Mouse (Mus musculus) neural tube, embryonic 14.5 days (tissue): ENCODE data around the gene 4921539E11Rik. TPM values are rescaled to one million over a fixed set of nuclear protein-coding genes. Genes with fewer than 3 reads are reported as not detected.

Experiments used
- ATAC-seq: fragments of 200-750 bp; cut with Nextera tagmentation; 2 replicates; pipeline ENCODE4 v1.8.0; 2017; ENCODE audit warnings: low read depth, mild to moderate bottlenecking, moderate TSS enrichment, moderate library complexity
- H3K27ac ChIP-seq: fragments of 300-500 bp; sonication (generic); 2 replicates; pipeline ENCODE4 v1.5.1; 2014; ENCODE audit warnings: low read depth, mild to moderate bottlenecking, control low read depth, low read length, moderate library complexity, mixed read lengths
- H3K27me3 ChIP-seq: fragments of 300-500 bp; sonication (generic); 2 replicates; pipeline ENCODE4 v1.6.1; 2014; ENCODE audit warnings: low read length; ENCODE audit not compliant: control insufficient read depth, insufficient read depth
- H3K36me3 ChIP-seq: fragments of 300-500 bp; sonication (generic); 2 replicates; pipeline ENCODE4 v1.6.1; 2014; ENCODE audit warnings: low read length, mixed read lengths; ENCODE audit not compliant: control insufficient read depth, insufficient read depth
- H3K4me1 ChIP-seq: fragments of 300-500 bp; sonication (generic); 2 replicates; pipeline ENCODE4 v1.6.1; 2014; ENCODE audit warnings: low read length; ENCODE audit not compliant: control insufficient read depth, insufficient read depth
- H3K4me2 ChIP-seq: fragments of 300-500 bp; sonication (generic); 2 replicates; pipeline ENCODE4 v1.6.1; 2014; ENCODE audit warnings: mild to moderate bottlenecking, low read depth, low read length, control low read depth
- H3K4me3 ChIP-seq: fragments of 300-500 bp; sonication (generic); 2 replicates; pipeline ENCODE4 v1.5.1; 2014; ENCODE audit warnings: low read depth, low read length, control low read depth, mixed read lengths
- H3K9ac ChIP-seq: fragments of 300-500 bp; sonication (generic); replicated peaks from 2 replicates; pipeline ENCODE4 v1.6.1; 2014; ENCODE audit warnings: low read depth, mild to moderate bottlenecking, control low read depth, low read length, mixed read lengths
- H3K9me3 ChIP-seq: fragments of 300-500 bp; sonication (generic); 2 replicates; pipeline ENCODE4 v1.6.1; 2016; ENCODE audit warnings: low read length; ENCODE audit not compliant: control insufficient read depth
- WGBS: fragments of 180-500 bp; shearing (Covaris S2); extraction: QIAGEN DNeasy Blood & Tissue Kit; methylation state at CpG from one replicate; pipeline ENCODE4 v1.1.7; 2014; 5-methylcytosine and 5-hydroxymethylcytosine counted together
- polyA plus RNA-seq: library from polyadenylated mRNA; unstranded; fragments of >200 nt; fragmentation: Nextera tagmentation; extraction: Ambion mirVana; gene quantifications from 2 replicates; pipeline ENCODE4 v1.2.1, GENCODE M21; 2014

4921539E11Rik gene
- polyA plus RNA-seq = 0.13 TPM in 1 of 2 replicates, not detected in the other

DNA sequence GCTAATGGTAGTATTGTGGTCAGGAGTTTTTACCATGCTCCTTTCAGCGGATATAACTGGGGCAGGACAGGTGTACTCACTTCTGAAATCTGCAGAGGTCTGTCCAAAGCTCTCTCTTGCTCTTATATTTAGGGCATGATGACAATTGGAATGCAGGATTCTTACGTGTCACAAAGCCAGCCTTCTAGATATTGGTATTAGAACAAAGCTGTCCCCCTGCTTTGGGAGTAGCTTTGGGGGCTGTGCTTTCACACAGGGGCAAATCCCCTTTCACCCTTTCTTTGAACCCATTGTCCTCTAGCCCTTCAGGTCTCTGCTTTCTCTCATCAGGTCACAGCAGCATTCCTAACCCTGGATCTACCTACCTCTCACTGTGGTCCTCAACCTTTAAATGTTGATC, at the start of gene 4921539E11Rik:
Gene 4921539E11Rik (minus strand): TSS at position 101 of the 400 bp plus-strand sequence.
- Histone ChIP-seq H3K4me3 (no peak within 1 kb of the TSS), H3K27ac (no peak within 1 kb of the TSS)
- 81% methylated on average over 2 of the region's 2 CpGs for WGBS

DNA sequence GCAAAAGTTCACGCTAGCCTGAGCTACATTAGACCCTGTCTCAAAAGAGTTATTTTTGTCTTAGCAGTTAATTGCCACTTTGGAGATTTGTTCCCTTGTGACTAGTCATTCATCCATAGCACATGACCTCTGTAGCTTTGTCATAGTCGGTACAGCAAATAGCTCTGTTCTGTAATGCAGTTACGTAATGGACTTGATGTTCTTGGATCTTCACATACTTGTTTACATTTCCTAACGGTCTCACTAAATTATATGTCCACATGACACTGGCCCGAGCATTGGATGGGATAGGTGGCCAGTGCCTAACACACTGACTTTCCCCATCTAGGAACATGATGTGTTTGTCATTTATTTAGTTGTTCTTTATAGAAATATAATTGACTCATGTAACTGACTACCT, 44.5 kb upstream of the 4921539E11Rik start:
- 80% methylated on average over 5 of the region's 5 CpGs for WGBS
- Histone ChIP-seq H3K27ac (no peak overlapping the region), H3K27me3 (no peaks in the 10 kb centered on the region), H3K9me3 (no peaks in the 10 kb centered on the region), H3K4me1 (no peaks in the 10 kb centered on the region), H3K9ac (no peak overlapping the region), H3K4me3 (no peak overlapping the region), H3K36me3 (no peaks in the 10 kb centered on the region), H3K4me2 (no peak overlapping the region)
- no peak for ATAC-seq

More for the DNA sequence above, at the start of gene 4921539E11Rik:
- Histone ChIP-seq H3K27me3 (no peaks in the 10 kb centered on the region), H3K4me1 (no peaks in the 10 kb centered on the region), H3K4me2 (no peak within 1 kb of the TSS), H3K36me3 (no peaks in the 10 kb centered on the region), H3K9me3 (no peaks in the 10 kb centered on the region), H3K9ac (no peak within 1 kb of the TSS)
- no peak for ATAC-seq

DNA sequence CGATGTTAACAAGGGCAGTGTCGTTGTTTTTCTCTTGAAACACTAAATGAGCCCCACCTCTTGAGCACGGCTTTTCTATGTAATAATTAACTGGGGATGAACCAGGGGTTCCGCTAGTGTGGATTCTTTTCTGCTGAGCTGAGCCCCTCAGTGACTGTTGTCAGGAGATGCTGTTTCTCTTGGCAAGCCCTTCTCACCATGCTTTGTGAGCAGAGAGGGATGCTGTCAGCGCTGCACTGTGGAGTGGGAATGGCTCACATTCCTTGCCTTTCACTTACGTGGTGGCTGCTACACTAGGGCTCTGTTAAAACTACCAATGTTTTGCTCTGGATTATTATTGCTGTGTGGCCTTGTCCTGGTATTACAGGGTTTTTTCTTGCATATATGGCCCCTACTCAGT, 38.7 kb upstream of the 4921539E11Rik start:
- H3K4me1 ChIP-seq = no peaks in the 10 kb centered on the region
- no peak overlapping the region for H3K4me2 ChIP-seq
- no peaks in the 10 kb centered on the region for H3K36me3 ChIP-seq
- no peaks in the 10 kb centered on the region for H3K9me3 ChIP-seq
- WGBS = 51% methylated on average over 6 of the region's 6 CpGs
- no peaks in the 10 kb centered on the region for H3K27me3 ChIP-seq
- H3K4me3 ChIP-seq = no peak overlapping the region
- ATAC-seq = no peak; the same call in 1 of the 2 replicates
- H3K9ac ChIP-seq = no peak overlapping the region
- H3K27ac ChIP-seq = no peak overlapping the region

DNA sequence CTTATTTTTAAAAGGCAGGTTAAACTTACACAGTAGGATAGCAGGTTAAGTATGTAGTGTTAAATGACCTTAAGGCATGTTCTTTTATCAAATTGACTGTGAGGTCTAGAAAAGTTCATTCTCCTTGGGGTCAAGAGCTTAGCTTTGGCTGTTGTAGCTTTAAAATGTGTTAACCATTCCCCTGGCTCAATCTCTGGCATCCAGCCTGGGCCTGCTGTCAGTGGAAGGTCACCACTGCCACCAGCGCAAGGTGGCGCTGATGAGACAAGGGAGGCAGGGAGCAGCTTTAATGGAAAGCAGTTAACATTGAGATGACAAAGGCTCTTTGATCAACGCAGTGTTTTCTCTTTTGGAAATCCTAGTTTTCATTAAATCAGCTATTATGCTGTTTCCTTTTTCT, 36.3 kb upstream of the 4921539E11Rik start:
- WGBS = 71% methylated on average over 3 of the region's 3 CpGs

DNA sequence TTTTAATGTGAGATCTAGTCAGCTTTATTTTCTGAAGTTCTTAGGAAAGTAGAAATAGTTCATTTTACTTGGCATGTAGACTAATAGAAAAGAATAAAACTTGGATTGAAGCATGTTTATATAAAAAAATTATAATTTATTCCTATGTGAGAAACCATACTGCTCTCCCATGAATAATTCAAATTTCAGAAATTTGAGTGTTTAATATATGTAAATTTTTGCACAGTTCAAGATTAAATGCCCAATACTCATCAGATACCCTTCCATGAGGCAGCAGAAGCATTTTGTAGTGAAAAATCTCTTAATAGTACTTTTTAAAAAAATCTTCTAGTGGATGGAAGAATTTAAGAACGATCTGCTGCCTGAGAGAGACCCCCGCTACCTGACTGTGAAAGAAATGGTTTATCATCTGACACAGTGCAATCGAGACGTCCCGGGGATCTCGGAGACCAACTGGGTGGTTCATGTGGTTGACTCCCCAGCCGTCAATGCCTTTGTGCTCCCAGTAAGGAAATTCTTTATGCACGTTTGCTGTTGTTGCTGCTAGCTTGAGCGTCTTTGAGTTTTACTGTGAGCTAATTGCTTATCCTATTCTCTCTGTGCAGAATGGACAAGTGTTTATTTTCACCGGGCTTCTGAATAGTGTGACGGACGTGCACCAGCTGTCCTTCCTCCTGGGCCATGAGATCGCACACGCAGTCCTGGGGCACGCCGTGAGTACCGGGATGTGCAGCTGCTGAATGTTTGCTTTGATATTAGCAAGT, 34.2 kb upstream of the 4921539E11Rik start:
- ATAC-seq = no peak; the same call in 1 of the 2 replicates
- Histone ChIP-seq H3K27me3 (no peaks in the 10 kb centered on the region), H3K36me3 (no peaks in the 10 kb centered on the region), H3K4me3 (no peak overlapping the region), H3K4me2 (peak overlapping the region; percentile 40), H3K27ac (no peak overlapping the region), H3K4me1 (no peaks in the 10 kb centered on the region), H3K9me3 (no peaks in the 10 kb centered on the region), H3K9ac (no peak overlapping the region)
- 10% methylated on average over 17 of the region's 17 CpGs for WGBS

More for the DNA sequence above, 36.3 kb upstream of the 4921539E11Rik start:
- Histone ChIP-seq H3K27ac (no peak overlapping the region), H3K9ac (no peak overlapping the region), H3K4me2 (no peak overlapping the region), H3K27me3 (no peaks in the 10 kb centered on the region), H3K9me3 (no peaks in the 10 kb centered on the region), H3K36me3 (no peaks in the 10 kb centered on the region), H3K4me1 (no peaks in the 10 kb centered on the region), H3K4me3 (no peak overlapping the region)
- ATAC-seq = no peak

DNA sequence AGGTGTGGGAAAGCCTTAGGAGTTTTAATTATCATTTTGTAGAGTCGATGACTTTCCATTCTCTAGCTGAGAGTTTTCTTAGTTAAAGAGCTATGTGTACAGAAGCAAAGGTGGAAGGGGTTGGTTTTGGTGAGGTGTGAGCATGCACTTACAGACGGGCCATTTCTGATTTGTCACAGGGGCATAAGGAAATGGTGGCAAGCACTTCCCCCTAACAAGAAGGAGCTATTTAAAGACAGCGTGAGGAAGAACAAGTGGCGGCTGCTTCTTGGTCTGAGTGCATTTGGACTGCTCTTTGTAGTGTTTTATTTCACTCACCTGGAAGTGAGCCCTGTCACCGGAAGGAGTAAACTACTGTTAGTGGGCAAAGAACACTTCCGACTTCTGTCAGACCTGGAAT, 30.8 kb upstream of the 4921539E11Rik start:
- Histone ChIP-seq H3K4me1 (no peaks in the 10 kb centered on the region), H3K9me3 (no peaks in the 10 kb centered on the region)
- WGBS = 75% methylated on average over 6 of the region's 6 CpGs

DNA sequence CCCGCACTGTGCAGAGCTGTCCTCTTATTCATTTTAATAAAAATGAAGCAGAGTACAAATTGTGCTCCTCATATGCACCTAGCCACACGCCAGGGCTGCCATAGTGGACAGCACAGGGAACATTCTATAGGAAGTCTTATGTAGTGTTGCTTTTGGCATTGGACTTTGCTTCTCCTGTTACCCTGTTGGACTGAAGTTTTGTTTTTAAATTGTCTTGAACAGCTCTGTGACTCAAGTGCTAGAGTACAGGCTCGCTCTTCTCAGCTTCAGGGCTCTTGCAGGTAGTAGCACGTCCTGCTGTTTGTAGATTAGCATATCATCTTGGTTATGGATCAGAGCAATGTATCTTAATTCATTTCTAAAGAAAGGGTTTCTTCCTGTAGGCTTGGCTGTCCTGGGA, 25.2 kb upstream of the 4921539E11Rik start:
- no peak overlapping the region for H3K27ac ChIP-seq

More for the DNA sequence above, 30.8 kb upstream of the 4921539E11Rik start:
- Histone ChIP-seq H3K9ac (no peak overlapping the region), H3K27me3 (no peaks in the 10 kb centered on the region), H3K4me2 (no peak overlapping the region), H3K27ac (no peak overlapping the region), H3K36me3 (no peaks in the 10 kb centered on the region), H3K4me3 (no peak overlapping the region)
- ATAC-seq = no peak

DNA sequence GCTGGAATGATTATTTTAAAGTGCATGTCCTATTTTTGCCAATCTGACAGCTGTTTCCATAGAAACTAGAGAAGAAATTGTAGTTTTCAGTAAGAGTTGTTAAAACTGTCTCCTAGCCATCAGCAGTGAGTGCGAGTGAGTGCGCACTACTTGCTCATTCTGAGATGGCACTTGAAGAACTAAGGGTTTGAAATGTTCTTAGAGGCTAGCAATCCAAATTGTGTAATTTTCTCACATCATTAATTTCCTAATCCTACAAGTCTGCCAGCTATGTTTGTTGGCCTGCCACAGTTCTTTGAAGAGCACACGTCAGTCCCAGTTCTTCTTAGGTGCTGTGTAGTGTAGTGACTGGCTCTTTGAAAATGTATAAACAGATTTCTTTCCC, 23.9 kb upstream of the 4921539E11Rik start:
- Histone ChIP-seq H3K4me2 (peak overlapping the region; percentile 51), H3K4me3 (peak overlapping the region; percentile 61), H3K27ac (no peak overlapping the region; the same call in 1 of the 2 replicates), H3K4me1 (0 out of 2 replicates have a peak, but pooled peaks cover 6% of the 10 kb centered on the region), H3K36me3 (no peaks in the 10 kb centered on the region), H3K9me3 (no peaks in the 10 kb centered on the region), H3K9ac (peak overlapping the region; percentile 68; the same call in 1 of the 2 replicates), H3K27me3 (no peaks in the 10 kb centered on the region)
- WGBS = 31% methylated on average over 3 of the region's 3 CpGs
- no peak for ATAC-seq

More for the DNA sequence above, 25.2 kb upstream of the 4921539E11Rik start:
- H3K9me3 ChIP-seq = no peaks in the 10 kb centered on the region
- 0 out of 2 replicates have a peak, but pooled peaks cover 6% of the 10 kb centered on the region for H3K4me1 ChIP-seq
- 94% methylated on average over 4 of the region's 4 CpGs for WGBS
- no peak overlapping the region for H3K9ac ChIP-seq
- H3K4me2 ChIP-seq = no peak overlapping the region
- no peaks in the 10 kb centered on the region for H3K27me3 ChIP-seq
- no peaks in the 10 kb centered on the region for H3K36me3 ChIP-seq
- ATAC-seq = no peak
- no peak overlapping the region for H3K4me3 ChIP-seq
